Mouse (Mus musculus) cerebellum, postnatal 10 days (tissue): ENCODE measurements at regions not wholly inside any gene's neighbourhood (a gene's known extent, or its start where the extent isn't known, plus 50 kb on each side); places are given as distances from the start of the nearest gene placed in this dataset.

ENCODE experiments used
- DNase-seq, 2 experiments: peaks; one replicate each; pipeline ENCODE4 v3.0.0; 2021; ENCODE audit warnings: mixed read lengths in 2 of 2

DNA sequence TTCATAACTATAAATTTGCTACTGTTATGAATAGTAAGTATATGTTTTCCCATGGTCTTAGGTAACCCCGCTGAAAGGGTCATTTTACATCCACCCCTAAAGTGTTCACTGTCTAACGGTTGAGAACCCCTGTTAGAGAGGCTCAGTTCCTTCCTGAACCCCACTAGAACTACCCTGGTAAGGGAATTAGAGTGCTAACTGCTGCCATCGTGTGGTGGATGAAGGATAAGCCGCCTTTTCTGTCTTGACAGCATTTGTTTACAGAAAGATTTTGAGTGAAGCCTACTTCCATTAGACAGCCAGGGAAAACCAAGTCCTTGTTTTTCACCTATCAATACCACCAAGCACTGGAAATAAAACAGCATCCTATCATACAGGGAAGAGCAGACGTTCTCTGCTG is 90.3 kb upstream of the Tbx22 start:
- peak; percentile 25 to 45 for DNase-seq
